Mouse (Mus musculus) T-helper 17 cell (primary cell): ENCODE data around the gene Faxc.

ENCODE experiments used
- in situ Hi-C, 2 experiments: fragments of 300-600 bp; cut with MboI, MseI; formaldehyde crosslinking; loops; 1 replicate in 1 of 2; 2 replicates in 1 of 2; pipeline ENCODE4 v1.15.1; 2025; ENCODE audit warnings: high pct_unique_total_duplicates in 2 of 2

Gene Faxc

DNA sequence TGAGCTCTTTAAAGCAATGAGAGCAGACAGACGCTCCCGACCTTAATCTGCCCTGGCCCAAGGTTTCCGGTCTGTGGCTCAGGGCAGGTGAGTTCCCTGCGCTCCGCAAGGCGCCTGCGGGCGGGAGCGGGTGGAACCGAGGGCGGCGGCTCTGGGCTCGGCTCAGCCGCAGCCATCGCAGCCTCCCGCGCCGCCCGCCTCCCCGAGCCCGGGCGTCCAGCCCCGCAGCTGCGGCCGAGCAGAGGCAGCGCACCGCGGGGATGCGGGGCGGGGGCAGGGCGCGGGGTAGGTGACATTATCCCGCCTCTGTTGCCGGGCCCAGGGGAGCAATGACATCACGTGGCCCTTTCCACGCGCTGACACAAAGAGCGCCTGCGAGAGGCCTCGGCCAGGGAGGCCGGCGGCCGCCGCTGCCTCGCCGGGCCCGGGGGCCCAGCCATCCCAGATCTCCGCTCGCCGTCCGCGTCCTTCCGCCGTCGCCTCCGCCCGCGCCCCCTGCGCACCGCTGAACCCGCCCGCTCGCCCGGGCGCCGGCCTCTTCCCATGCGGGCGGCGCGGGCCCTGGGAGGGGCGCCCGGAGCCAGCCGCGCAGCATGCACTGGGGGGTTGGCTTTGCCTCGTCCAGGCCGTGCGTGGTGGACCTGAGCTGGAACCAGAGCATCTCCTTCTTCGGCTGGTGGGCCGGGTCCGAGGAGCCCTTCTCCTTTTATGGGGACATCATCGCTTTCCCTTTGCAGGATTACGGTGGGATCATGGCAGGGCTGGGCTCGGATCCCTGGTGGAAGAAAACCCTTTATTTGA lies at the start of gene Faxc:
Gene Faxc, plus strand, starts transcription at position 359 of the 801 bp plus-strand sequence.
- in situ Hi-C loops = no loop called here

DNA sequence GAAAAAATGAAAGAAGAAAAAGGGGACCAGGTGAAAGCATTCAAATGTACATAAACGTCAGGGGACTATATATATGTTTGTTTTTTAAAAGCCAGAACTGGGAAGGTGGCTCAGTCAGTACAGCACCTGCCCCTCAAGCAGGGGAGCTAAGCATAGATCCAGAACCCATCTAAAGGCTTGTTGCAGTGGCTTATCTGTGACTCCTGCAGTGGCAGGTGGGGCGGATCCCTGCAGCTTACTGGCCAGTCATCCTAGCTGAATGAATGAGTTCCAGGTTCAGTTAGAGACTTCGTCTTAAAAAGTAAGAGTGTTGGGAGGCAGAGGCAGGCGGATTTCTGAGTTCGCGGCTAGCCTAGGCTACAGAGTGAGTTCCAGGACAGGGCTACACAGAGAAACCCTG lies 48.3 kb upstream of the Faxc start:
- in situ Hi-C loops = no loop called here

GRCm38 (mm10) chr4:21885831-21886230 lies 45.3 kb upstream of the Faxc start:
- in situ Hi-C loops = loop anchor here in 1 of 2 experiments (5.0 kb wide), 1 partner anchor 66 kb away; no protein-coding TSS in a partner anchor

GRCm38 (mm10) chr4:21931772-21932630 lies 872 bp downstream of the Faxc start:
- in situ Hi-C loops = no loop called here

DNA sequence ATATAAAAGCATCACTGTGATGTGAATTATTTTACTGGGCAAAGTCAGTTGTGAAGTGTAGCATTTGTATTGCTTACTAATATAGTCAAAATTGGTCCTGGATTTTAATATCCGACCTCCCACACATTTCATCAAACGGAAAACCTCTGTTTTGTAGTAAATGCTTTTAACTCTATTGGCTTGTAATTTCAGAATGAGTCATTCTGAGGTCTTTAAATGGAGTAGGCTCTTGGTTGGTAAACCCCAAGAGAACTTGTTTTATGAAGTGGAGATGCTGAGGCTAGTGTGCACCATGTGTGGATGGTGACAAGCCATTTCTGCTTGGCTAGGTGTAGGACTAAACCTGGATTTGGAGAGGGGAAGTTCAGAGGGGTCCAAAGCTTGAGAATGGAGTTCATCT lies 4.2 kb downstream of the Faxc start:
- in situ Hi-C loops = no loop called here

- in situ Hi-C loops = no loop called here
Observed at GRCm38 (mm10) chr4:21936424-21936823, 5.3 kb downstream of the Faxc start.

DNA sequence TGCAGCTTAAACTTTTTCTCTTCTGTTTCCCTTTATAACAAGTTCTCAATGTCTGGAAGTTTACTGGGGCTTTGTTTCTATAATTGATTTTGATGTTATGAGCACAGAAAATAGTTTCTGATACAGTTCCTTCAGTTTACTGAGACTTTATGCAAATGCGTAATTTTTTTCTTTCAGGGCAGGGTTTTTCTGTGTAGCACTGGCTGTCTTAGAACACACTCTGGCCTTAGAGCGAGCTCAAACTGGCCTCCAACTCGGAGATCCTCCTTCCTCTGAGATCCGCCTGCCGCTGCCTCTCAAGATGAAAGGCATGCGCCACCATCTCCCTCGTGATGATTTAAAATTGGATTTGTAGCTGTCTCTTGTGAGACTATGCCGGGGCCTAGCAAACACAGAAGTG lies 6.8 kb downstream of the Faxc start:
- in situ Hi-C loops = no loop called here

DNA sequence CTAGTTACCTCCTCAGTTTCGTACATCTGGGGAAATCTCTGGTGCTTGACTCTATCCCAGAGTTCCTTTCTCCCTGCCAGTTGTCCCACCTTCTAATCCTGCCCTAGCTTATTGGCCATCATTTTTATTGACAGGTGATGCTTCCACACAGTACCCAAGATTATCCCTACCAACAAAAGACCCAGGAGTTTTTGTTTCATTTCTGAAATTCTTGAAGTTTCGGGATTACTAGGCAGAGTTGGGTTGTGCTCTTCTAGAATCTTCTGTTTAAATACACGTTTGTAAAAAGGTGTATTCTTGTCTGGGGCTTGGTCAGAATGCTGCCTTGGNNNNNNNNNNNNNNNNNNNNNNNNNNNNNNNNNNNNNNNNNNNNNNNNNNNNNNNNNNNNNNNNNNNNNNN lies 13.5 kb downstream of the Faxc start:
- in situ Hi-C loops = no loop called here

DNA sequence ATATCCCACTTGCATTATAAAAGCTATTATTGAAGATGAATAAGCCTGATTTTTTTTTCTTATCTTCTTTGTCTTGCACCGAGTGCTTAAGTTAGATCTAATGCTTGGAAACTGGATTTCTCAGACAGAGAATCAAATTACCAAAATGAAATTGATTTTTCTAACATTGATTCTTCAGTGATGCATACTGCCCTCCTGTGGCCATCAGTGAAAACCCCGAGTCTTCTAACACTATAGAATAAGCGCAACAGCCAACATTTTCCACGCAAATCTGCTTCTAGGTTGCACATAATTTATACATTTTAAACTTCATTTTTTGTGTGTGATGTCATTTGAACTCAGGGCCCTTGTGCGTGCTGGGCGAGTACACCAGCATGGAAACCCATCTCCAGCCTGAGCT lies 20.3 kb downstream of the Faxc start:
- in situ Hi-C loops = loop anchor here (5.0 to 10.0 kb wide), 3 partner anchors 64 to 247 kb away; partner anchors contain the start of gene Pnisr (in 1 of the 2)

DNA sequence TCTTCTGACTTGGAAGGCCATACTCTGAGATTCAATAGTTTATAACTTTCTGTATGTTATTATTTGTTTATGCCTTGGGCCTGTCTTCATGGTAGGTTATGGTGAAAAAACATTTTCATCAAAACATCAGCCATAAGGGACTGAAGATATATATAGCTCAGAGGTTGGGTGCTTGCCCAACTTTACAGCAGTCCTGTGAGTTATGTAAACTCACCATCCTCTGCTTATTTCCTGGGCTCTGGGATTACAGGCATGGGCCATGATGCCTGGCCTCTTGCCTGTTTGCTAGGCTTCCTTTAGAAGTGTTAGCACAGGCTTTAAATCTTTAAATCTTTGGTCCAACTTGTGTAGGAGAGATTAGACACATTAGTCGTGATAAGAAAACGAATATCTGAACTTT lies 21.1 kb downstream of the Faxc start:
- in situ Hi-C loops = loop anchor here (5.0 to 10.0 kb wide), 3 partner anchors 65 to 247 kb away; partner anchors contain the start of gene Pnisr (in 1 of the 2)

GRCm38 (mm10) chr4:21957570-21958321 lies 26.6 kb downstream of the Faxc start:
- in situ Hi-C loops = loop anchor here (10.0 kb wide), 2 partner anchors 113 to 253 kb away; partner anchors contain the start of gene Pnisr (in 1 of the 2)

GRCm38 (mm10) chr4:21971949-21972348 lies 40.8 kb downstream of the Faxc start:
- in situ Hi-C loops = no loop called here

DNA sequence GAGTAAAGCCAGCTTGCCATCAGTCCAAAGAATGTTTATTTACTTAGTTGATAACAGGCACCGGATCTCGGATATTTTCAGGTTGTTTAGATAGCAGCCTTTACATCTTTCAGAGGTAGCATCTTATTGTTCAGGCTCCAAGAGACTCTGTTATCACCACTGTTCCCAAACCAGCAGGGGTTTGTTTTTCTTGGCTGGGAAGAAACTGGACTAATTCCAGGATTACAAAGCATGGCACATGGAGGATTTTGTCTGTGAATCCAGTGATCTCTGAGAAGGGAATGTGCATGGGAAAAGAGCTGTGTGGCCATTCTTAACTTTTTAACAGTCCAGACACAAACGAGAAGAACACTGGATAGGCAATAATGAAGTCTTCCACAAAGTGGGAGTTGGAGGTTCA lies 43.0 kb downstream of the Faxc start:
- in situ Hi-C loops = no loop called here

- in situ Hi-C loops = no loop called here
Observed at GRCm38 (mm10) chr4:21980471-21980870, 49.3 kb downstream of the Faxc start.

DNA sequence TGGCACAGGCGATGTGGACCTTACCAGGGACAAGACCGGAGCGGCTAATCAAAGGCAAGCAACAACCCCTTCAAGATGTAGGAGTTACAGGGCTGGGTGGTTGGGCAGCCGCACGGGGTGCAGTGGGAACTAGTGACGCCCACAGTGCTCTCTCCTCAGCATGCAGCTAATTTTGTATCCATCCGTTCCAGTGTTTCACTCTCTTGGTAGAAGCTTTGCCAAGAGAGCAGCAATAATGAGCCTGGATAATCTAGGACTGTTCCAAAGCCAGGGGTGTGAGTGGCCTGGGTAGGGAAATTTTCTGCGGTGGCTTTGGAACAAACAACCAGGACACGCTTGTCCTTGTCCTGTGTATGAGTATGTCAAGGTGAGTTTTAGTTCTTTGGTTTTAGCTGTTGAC lies 51.3 kb downstream of the Faxc start:
- in situ Hi-C loops = no loop called here

DNA sequence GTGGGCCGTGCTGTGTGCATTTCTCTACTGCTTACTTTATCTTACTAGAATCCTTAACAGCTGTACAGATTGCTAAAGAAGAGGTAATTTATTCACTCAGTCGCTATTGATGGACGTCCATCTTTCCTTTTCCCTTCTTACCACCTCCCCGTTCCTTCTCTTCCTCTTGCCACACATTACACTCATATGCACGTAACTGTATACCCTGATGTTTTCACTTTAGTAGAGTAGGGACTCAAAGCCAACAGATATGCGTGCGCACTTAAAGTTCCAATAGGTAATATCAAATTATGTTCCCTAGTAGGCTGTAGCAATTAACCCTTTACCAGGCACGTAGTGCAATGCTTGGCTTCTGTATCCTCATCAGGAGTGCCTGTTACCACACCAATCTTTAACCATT lies 55.7 kb downstream of the Faxc start:
- in situ Hi-C loops = no loop called here

- in situ Hi-C loops = no loop called here
Observed at GRCm38 (mm10) chr4:21987460-21987859, 56.3 kb downstream of the Faxc start.

GRCm38 (mm10) chr4:21989571-21990091 lies 58.5 kb downstream of the Faxc start:
- in situ Hi-C loops = no loop called here

DNA sequence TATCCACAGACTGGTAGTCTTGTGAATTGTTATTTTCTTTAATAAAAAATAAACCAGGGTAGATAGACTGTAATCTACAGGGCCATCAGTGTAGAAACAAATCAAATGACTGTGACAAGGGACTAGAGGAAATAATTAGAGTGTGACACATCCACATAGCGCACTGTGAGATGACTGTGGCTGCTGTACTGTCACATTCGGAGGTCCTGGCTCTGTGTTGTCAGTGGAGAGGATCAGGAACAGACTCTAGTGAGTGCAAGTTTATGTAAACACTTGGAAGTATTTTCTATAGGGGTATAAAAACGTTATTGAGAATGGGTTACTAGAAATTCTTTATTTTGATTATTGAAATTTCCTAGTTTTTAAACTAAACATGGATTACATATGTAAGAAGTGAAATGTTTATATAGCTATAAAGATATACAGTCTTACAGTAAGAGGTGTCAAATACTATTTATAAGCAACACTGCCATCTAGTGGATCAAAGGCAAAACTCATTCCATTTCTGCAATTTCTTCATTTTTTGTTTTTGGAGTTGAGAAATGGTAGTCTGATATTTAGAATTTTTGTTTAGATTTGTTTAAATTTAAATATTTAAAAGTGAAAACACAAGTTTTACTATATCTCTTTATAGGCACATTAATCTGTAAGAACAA lies 59.6 kb downstream of the Faxc start:
- in situ Hi-C loops = no loop called here

DNA sequence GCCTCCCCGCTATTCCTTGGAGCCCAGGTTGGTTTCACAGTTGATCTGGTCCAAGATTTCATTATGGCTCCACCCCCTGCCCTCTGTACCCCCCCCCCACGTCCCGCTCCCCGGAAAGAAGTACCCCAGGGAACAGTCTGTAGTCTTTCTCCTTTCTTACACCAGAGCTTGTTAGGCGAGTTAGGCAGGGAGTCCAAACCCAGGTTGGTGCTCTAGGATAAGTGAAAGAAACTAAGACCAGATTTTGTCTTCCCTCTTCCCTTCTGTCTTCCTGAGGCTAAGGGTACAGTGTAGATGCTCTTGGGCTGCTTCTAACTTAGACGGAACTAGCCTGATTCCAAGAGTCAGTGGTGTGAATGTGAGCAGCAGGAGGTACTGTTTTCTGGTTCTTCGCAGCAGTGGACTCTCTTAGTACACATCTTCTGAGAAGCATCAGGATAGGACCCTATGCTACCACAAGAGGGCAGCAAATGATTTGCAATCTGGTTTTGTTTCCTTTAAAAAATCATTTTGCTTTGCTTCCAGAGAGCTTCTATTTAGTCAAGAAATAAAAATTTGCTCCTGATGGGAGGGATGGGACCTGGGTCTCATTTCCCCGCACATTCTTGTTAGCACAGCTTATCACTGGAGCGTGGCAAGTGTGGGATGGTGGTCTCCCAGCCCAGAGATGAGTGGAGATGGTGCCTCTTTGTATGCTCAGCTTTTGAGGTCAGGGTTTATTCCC lies 86.7 kb downstream of the Faxc start:
- in situ Hi-C loops = no loop called here
